Mouse (Mus musculus): ENCODE data around the gene Pigm. TPM values are rescaled to one million over a fixed set of nuclear protein-coding genes. Genes with fewer than 3 reads are reported as not detected.
A peak's percentile ranks its signal among the peaks of the same experiment; 100 is the strongest.

Gene Pigm
- polyA plus RNA-seq (2011; ENCODE audit: insufficient read length, low read depth, missing spikeins), result 11.5 and 12.9 TPM in 2 replicates

- H3K4me3 ChIP-seq (ENCODE audit: insufficient read depth, low read length), result peak within 1 kb of the TSS; percentile 91
- H3K4me1 ChIP-seq (ENCODE audit: control insufficient read depth, insufficient read depth, low read length), result peaks cover 3% of the 10 kb centered on the region; the same call in 1 of the 2 replicates
- peak; percentile 83 for TF ChIP-seq POLR2A (IDR thresholded peaks at IDR 0.05; ENCODE audit: low read depth, low read length)
- no peak for TF ChIP-seq CTCF (IDR thresholded peaks at IDR 0.05; ENCODE audit: borderline replicate concordance, insufficient read depth, low read length)
- H3K27ac ChIP-seq (ENCODE audit: insufficient read depth, low read length), result peak within 1 kb of the TSS; percentile 2
Observed at GRCm38 (mm10) chr1:172376198-172376667, at the start of gene Pigm. Gene Pigm, plus strand, starts transcription at chr1:172376546.

DNA sequence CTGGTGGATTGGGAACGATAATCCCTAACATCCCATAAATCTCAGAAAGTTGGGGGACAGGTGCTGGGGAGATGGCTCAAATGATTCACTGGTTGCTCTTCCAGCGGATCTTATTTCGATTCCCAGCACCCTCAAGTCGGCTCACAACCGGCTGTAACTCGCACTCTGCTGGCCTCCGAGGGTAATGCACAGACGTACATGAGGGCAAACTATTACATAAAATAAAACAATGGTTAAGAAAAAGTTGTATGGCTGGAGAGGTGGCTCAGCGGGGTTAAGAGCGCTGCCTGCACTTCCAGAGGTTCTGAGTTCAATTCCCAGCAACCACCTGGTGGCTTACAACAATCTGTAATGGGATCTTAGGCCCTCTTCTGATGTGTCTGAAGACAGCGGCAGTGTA lies 49.7 kb upstream of the Pigm start:
- Histone ChIP-seq H3K27ac (ENCODE audit: insufficient read depth, low read length) (no peak overlapping the region), H3K4me1 (ENCODE audit: control insufficient read depth, insufficient read depth, low read length) (no peaks in the 10 kb centered on the region), H3K4me3 (ENCODE audit: insufficient read depth, low read length) (0 out of 2 replicates have a peak overlapping the region, but pooled peaks have one; percentile 4)
- TF ChIP-seq POLR2A (IDR thresholded peaks at IDR 0.05; ENCODE audit: low read depth, low read length) (no peak), CTCF (IDR thresholded peaks at IDR 0.05; ENCODE audit: borderline replicate concordance, insufficient read depth, low read length) (no peak)

DNA sequence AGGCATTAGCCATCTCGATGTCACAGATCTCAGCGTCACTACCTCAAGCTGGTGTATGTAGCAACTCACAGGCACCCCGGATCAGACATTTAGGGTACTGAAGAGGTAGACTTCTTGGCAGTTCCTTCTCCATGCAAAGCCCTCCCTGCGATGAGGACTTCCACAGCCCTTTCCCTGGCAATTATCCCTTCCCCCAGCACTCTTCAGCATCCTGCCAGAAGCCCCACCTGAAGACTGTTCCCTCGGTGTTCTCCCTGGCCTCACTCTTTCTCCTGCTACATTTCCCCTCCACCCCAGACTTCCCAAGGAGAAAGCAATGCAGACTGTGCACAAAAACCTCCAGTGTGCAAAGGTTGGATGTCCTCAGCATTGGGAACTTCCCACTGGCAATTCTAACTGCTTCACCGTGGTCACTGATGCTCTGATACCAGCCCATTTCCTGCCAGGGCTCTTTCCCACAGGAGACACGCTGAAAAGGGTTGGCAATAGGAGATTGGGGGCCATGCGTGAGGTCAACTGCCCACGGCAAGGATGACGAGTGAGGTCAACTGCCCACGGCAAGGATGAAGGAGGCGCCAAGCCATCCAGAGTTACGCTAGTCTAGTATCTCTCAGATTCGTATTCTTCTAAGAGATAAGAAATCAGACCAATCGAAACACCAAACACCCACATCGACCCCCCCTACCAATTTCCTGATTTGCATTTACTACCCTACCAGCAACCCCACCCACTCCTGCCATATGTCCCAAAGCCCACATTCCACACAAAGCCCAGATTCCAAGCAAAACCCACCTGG lies 48.9 kb upstream of the Pigm start:
- H3K27ac ChIP-seq (ENCODE audit: insufficient read depth, low read length), result no peak overlapping the region
- H3K4me3 ChIP-seq (ENCODE audit: insufficient read depth, low read length), result no peak overlapping the region
- no peaks in the 10 kb centered on the region for H3K4me1 ChIP-seq (ENCODE audit: control insufficient read depth, insufficient read depth, low read length)
- TF ChIP-seq CTCF (IDR thresholded peaks at IDR 0.05; ENCODE audit: borderline replicate concordance, insufficient read depth, low read length) (no peak), POLR2A (IDR thresholded peaks at IDR 0.05; ENCODE audit: low read depth, low read length) (no peak)

- no peak for TF ChIP-seq CTCF (IDR thresholded peaks at IDR 0.05; ENCODE audit: borderline replicate concordance, insufficient read depth, low read length)
- TF ChIP-seq POLR2A (IDR thresholded peaks at IDR 0.05; ENCODE audit: low read depth, low read length), result no peak
- Histone ChIP-seq H3K4me1 (ENCODE audit: control insufficient read depth, insufficient read depth, low read length) (no peaks in the 10 kb centered on the region), H3K27ac (ENCODE audit: insufficient read depth, low read length) (no peak overlapping the region), H3K4me3 (ENCODE audit: insufficient read depth, low read length) (no peak overlapping the region)
Observed at GRCm38 (mm10) chr1:172328041-172328440, 48.3 kb upstream of the Pigm start.

GRCm38 (mm10) chr1:172328461-172328860 lies 47.9 kb upstream of the Pigm start:
- no peak overlapping the region for H3K27ac ChIP-seq (ENCODE audit: insufficient read depth, low read length)
- no peak overlapping the region for H3K4me3 ChIP-seq (ENCODE audit: insufficient read depth, low read length)
- no peaks in the 10 kb centered on the region for H3K4me1 ChIP-seq (ENCODE audit: control insufficient read depth, insufficient read depth, low read length)
- no peak for TF ChIP-seq POLR2A (IDR thresholded peaks at IDR 0.05; ENCODE audit: low read depth, low read length)

- no peak for TF ChIP-seq CTCF (IDR thresholded peaks at IDR 0.05; ENCODE audit: borderline replicate concordance, insufficient read depth, low read length)
- TF ChIP-seq POLR2A (IDR thresholded peaks at IDR 0.05; ENCODE audit: low read depth, low read length), result no peak
- H3K4me3 ChIP-seq (ENCODE audit: insufficient read depth, low read length), result no peak within 1 kb of the TSS
- no peak within 1 kb of the TSS for H3K27ac ChIP-seq (ENCODE audit: insufficient read depth, low read length)
- H3K4me1 ChIP-seq (ENCODE audit: control insufficient read depth, insufficient read depth, low read length), result no peaks in the 10 kb centered on the region
Observed at GRCm38 (mm10) chr1:172329131-172329530, 47.2 kb upstream of the Pigm start, which contains the start of gene Kcnj9. Gene Kcnj9, minus strand, starts transcription at chr1:172329318.

- Histone ChIP-seq H3K27ac (ENCODE audit: insufficient read depth, low read length) (no peak overlapping the region), H3K4me1 (ENCODE audit: control insufficient read depth, insufficient read depth, low read length) (no peaks in the 10 kb centered on the region), H3K4me3 (ENCODE audit: insufficient read depth, low read length) (no peak overlapping the region)
- TF ChIP-seq CTCF (IDR thresholded peaks at IDR 0.05; ENCODE audit: borderline replicate concordance, insufficient read depth, low read length) (no peak), POLR2A (IDR thresholded peaks at IDR 0.05; ENCODE audit: low read depth, low read length) (no peak)
Observed at GRCm38 (mm10) chr1:172329616-172330015, 46.7 kb upstream of the Pigm start.

- Histone ChIP-seq H3K4me1 (ENCODE audit: control insufficient read depth, insufficient read depth, low read length) (no peaks in the 10 kb centered on the region), H3K4me3 (ENCODE audit: insufficient read depth, low read length) (no peak overlapping the region), H3K27ac (ENCODE audit: insufficient read depth, low read length) (no peak overlapping the region)
- TF ChIP-seq CTCF (IDR thresholded peaks at IDR 0.05; ENCODE audit: borderline replicate concordance, insufficient read depth, low read length) (no peak), POLR2A (IDR thresholded peaks at IDR 0.05; ENCODE audit: low read depth, low read length) (no peak)
Observed at GRCm38 (mm10) chr1:172331422-172331947, 44.9 kb upstream of the Pigm start.

- H3K27ac ChIP-seq (ENCODE audit: insufficient read depth, low read length), result no peak overlapping the region
- no peak overlapping the region for H3K4me3 ChIP-seq (ENCODE audit: insufficient read depth, low read length)
- no peaks in the 10 kb centered on the region for H3K4me1 ChIP-seq (ENCODE audit: control insufficient read depth, insufficient read depth, low read length)
- TF ChIP-seq POLR2A (IDR thresholded peaks at IDR 0.05; ENCODE audit: low read depth, low read length), result no peak
- TF ChIP-seq CTCF (IDR thresholded peaks at IDR 0.05; ENCODE audit: borderline replicate concordance, insufficient read depth, low read length), result no peak
Observed at GRCm38 (mm10) chr1:172332925-172333324, 43.4 kb upstream of the Pigm start.

DNA sequence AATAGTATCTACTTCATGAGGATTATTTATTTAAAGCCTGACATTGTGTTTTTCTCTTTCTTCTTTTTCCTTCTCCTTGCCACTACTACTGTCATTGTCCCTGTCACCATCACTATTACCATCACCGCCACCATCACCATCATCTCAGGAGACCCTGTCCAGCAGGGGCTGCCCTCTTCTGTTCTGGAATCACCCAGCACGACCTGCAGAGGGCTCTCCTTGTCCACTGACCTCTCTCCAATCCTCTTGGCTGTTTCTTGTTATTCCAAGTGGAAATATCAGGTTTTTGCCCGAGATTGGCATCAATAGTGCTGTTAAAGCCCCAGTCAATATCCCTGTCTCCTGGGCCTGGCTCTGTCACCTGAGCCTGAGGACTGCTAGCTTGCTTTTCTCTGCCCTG lies 42.8 kb upstream of the Pigm start:
- TF ChIP-seq POLR2A (IDR thresholded peaks at IDR 0.05; ENCODE audit: low read depth, low read length), result no peak
- no peak for TF ChIP-seq CTCF (IDR thresholded peaks at IDR 0.05; ENCODE audit: borderline replicate concordance, insufficient read depth, low read length)
- no peak overlapping the region for H3K4me3 ChIP-seq (ENCODE audit: insufficient read depth, low read length)
- H3K27ac ChIP-seq (ENCODE audit: insufficient read depth, low read length), result no peak overlapping the region
- H3K4me1 ChIP-seq (ENCODE audit: control insufficient read depth, insufficient read depth, low read length), result no peaks in the 10 kb centered on the region
